Mouse (Mus musculus) splenic B cell, adult 2 months (primary cell): ENCODE results near the gene Rilp.
A peak's percentile ranks its signal among the peaks of the same experiment; 100 is the strongest.

Experiments used
- DNase-seq: peaks from one replicate; pipeline ENCODE4 v3.0.0-alpha.2; 2011; ENCODE audit warnings: low read depth, low spot score
- H3K27me3 ChIP-seq: 2 replicates; pipeline ENCODE4 v1.6.1; 2012; ENCODE audit warnings: mild to moderate bottlenecking, low read length, moderate library complexity, mixed read lengths; ENCODE audit not compliant: control insufficient read depth, poor library complexity, insufficient read depth, severe bottlenecking
- H3K36me3 ChIP-seq: 2 replicates; pipeline ENCODE4 v1.6.1; 2012; ENCODE audit warnings: mild to moderate bottlenecking, low read length, moderate library complexity, mixed read lengths; ENCODE audit not compliant: control insufficient read depth, poor library complexity, insufficient read depth, severe bottlenecking

The Rilp gene

DNA sequence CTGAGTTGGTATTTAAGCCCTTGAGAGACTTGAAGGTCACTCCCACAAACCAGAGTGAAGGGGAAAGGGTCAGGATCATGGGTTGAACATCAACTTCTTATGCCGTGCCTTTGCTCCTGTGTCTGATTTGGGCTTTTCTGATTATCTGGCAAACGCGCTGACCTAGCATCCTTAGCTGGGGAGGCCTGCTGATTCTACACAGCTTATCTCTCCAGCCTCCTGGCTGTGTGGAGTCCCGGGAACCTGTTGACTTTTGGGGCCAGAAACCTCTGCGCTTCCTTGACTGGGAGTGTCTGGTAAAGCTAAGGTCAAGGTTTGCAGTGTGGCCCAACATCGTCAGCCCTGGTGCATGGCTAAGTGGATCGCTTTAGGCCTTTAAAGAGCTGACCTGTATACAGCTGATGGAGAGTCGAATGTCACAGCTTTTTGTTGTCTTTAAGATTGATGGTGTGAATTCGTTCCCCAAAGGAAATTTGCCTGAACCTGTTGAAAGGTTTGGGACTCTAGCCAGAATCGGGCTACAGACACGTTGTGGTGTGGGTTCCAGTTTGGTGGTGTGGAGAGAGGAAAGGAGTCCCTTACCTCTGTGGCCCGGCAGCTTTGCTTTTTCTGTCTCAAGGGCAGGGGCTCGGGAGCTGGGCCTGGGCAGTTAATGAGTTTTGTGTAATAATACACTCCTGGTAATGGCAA is 25.4 kb downstream of the Rilp start:
- H3K36me3 ChIP-seq = 0 out of 2 replicates have a peak, but pooled peaks cover 2% of the 10 kb centered on the region
- no peak for DNase-seq
- no peaks in the 10 kb centered on the region for H3K27me3 ChIP-seq

DNA sequence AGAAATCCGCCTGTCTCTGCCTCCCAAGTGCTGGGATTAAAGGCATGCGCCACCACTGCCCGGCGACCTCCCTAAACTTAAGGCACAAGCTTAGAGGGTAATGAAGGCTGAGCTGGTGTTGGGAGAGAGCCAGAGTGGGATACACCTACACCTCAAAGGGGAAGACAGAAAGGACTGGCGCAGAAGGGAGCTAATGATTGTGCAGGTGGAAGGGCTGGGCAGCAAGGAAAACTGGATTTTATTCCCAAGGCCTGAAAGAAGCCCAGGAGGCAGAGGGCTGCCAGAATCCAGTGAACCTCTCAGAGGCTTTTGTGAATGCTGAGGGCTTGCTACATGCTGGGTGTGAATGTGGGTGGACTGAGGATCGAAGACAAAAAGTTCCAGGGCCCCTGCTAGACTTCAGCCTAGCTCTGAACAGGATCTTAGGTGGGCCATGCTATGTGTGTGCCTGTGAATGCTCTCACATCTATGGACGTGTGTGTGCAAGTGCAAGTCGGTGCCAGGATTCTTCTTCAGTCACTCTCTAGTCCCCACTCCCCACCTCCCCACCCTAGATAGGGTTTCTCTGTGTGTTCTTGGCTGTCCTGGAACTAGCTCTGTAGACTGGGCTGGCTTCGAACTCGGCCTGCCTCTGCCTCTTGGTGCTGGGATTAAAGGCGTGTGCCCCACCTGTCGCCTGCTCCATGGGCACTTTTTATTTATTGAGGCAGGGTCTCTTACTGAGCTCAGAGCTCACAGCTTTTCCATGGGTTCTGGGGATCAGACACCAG is 26.5 kb downstream of the Rilp start:
- 0 out of 2 replicates have a peak, but pooled peaks cover 2% of the 10 kb centered on the region for H3K36me3 ChIP-seq
- DNase-seq = no peak
- no peaks in the 10 kb centered on the region for H3K27me3 ChIP-seq

DNA sequence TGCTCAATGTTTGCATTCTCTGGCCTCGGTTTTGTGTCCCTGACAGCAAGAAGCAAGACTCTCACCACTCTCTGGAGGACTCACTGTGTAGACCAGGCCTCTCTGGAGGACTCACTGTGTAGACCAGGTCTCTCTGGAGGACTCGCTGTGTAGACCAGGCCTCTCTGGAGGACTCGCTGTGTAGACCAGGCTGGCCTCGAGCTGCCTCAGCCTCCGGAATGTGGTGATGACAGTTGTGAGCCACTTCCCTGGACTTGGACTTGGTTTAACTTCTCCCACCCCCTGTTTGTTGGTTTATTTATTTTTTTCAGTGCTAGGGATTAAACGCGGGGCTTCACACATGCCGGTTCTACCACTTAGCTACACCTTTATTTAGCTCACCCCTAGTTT is 27.1 kb downstream of the Rilp start:
- no peak for DNase-seq
- no peaks in the 10 kb centered on the region for H3K27me3 ChIP-seq

DNA sequence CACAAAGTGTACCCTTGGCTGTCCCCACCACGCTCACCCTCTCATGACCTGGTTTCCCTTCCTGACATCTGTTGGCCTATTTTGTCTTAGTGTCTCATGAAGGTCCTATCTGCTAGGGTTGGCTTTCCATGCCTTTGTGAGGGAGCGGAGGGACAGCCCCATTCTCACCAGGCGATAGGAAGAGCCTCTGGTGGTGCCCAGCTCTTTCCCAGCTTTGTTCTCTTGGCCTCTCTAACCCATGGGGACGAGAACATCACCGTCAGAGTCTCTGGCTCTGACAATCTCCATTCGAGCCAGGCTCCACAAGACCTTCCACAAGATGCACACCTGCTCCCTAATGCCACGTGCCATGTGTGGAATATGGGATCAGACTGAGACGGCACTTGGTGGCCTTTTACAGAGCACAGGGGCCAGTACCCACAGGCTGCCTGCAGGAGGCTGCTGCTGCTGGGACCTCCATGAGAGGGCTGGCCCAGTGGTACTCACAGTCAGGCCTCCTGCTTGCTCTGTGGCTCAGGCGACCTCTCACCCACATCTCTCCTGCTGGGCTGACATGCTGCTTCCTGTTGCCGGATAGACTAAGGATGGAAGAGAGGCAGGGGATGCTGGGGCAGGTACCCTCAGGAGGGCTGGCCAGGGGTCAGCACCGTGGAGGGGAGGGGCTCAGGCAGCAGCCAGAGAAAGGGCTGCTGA is 27.7 kb downstream of the Rilp start:
- no peaks in the 10 kb centered on the region for H3K27me3 ChIP-seq
- H3K36me3 ChIP-seq = 0 out of 2 replicates have a peak, but pooled peaks cover 2% of the 10 kb centered on the region
- DNase-seq = no peak

More for the DNA sequence above, 27.1 kb downstream of the Rilp start:
- 0 out of 2 replicates have a peak, but pooled peaks cover 2% of the 10 kb centered on the region for H3K36me3 ChIP-seq

DNA sequence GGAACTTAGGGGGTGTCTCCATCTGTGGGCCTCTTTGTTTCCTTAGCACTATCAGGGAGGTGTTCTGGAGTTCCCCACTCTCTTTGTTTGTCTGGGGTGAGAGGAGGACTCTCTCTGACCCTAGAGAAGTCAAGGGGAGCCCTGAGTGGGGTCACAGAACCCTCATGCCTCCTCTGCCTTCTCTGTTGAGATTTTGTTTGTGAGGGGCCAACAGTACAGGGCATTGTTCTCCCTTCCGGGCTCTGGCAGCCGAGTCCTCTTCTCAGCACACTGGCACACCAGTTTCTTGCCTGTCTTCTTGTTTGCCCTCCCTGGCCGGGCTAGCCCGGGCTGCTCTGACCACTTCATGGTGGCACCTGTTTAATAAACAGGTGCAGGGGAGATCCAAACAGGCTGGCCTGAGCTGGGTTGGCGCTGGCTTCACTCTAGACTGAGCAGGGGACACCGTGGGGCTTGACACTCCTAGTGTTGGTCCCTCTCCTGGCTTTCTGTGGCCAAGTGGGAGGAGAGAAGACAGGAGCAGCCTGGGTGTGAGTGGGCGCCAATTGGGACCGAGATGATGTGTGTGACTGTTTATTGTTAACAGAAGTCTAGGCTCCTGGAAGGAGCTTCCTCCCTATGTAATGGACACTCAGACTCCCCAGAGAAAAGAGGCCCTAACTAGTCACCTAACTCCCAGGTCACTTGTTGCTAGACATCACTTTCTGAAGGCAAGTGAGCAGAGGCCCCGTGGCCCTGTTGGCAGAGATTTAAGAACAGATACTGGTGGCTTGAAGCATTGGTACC is 28.5 kb downstream of the Rilp start:
- DNase-seq = no peak
- Histone ChIP-seq H3K27me3 (no peaks in the 10 kb centered on the region), H3K36me3 (0 out of 2 replicates have a peak, but pooled peaks cover 2% of the 10 kb centered on the region)

DNA sequence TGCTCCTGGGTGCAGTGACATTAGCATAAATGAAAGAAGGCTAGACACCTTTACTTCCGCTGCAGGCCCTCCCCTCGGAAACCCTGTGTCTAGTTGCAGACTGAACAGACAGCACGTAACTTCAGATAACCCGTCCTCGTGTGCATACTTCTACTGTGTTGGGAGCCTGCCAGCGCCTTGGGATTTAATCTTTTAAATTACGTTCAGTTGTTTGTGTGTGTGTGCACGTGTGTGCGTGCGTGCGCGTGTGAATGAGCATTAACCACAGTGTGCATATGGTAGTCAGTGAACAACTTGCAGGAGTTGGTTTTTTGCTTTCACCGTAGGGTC is 29.0 kb downstream of the Rilp start:
- Histone ChIP-seq H3K27me3 (no peaks in the 10 kb centered on the region), H3K36me3 (0 out of 2 replicates have a peak, but pooled peaks cover 3% of the 10 kb centered on the region)
- no peak for DNase-seq

DNA sequence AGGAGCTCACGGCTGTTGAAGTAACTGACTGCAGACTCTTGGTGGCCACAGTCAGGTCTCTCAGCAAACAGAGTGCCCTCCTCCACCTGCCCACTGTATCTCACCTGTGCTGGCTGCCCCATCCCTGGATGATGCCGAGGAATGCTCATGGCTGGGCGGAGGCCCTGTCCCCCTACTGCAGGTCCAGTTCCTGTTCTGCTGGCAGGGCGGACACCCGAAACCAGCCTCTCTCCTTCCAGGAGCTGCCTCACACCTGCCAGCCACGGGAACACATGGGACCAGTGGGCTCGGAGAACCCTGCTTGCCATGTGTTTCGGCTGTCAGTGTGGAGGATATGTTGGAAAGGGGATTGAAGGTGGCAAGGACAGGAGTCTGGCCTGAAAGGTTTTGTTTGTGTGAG is 30.3 kb downstream of the Rilp start:
- DNase-seq = no peak
- no peaks in the 10 kb centered on the region for H3K27me3 ChIP-seq
- peaks cover 5% of the 10 kb centered on the region; the same call in 1 of the 2 replicates for H3K36me3 ChIP-seq

DNA sequence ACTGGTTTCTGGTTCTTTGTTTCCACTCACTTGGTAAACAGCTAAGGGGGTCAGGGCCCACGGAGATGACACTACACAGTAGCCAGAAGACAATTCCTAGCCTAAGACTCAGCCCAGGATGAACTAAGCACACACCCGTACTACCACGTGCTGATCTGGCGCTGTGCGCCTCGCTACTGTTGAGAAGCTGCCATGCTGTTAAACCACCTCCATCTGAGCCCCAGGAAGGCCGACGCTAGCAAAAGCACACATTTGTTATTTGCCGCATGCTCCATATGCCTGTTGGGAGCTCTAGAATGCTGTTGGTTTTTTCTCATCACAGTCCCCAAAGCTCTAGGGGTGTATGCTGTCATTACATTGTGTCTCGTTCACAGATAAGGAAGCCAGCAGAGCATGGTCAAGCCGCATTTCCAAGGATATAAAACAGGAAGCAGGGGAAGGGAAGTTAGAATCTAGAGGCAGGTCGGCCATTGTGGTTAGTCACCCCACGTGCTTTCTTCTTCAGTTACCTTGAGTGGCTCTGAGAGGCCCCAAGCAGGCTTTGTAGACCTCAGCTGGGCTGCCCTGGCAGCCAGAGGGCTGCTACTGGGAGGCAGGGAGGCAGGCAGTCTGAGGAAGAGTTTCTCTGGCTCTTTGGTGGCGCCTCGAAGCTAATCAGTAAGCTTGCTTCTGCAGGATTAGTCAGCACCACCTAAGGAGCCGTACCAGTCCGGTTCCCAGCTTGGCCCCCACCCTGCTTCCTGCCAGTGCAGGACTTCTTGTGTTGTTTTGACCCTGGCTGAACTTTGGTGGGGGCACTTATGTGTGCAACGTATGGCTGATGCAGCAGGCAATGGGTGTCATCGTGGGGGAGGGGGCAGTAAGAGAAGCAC is 31.1 kb downstream of the Rilp start:
- peak; percentile 39 for DNase-seq
- no peaks in the 10 kb centered on the region for H3K27me3 ChIP-seq
- peaks cover 5% of the 10 kb centered on the region; the same call in 1 of the 2 replicates for H3K36me3 ChIP-seq

DNA sequence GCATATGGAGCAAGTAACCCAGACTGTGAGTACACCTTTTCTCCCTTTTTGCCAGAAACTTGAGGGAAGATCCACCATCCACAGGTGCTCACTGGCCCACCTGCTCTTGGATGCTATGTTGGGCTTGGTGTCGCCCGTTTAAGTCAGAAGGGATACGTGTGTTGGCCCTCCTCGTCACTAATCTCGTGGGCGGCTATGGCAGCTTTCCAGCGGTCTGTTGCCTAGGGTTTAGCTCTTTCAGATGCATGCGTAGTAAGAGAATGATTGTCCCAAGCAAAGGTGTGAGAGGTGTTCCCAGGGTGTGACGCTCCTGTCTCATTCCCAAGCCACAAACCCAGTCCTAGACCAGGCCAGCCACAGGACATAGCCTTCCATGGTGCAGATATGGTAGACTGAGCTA is 34.8 kb downstream of the Rilp start:
- DNase-seq = no peak
- H3K36me3 ChIP-seq = peaks cover 10% of the 10 kb centered on the region
- H3K27me3 ChIP-seq = no peaks in the 10 kb centered on the region

DNA sequence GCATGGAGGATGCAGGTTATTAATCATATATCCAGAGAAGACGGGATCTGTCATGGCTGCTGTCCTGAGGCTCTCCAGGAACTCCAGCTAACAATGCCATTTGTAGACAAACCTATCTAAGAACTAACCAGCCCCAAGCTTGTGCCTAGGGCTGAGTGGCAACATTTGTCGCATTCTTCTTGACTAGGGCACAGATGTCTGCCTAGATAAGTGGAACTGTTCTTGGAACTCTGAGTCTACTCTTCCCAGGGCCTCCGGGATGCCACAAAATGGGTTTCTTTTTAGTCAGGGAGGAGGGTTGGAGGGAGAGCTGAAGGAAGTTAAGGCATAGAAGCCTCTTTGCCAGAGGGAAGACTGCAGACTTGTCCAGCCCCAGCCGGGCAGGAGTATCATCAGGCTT is 36.2 kb downstream of the Rilp start:
- Histone ChIP-seq H3K36me3 (peaks cover 11% of the 10 kb centered on the region), H3K27me3 (no peaks in the 10 kb centered on the region)
- no peak for DNase-seq

DNA sequence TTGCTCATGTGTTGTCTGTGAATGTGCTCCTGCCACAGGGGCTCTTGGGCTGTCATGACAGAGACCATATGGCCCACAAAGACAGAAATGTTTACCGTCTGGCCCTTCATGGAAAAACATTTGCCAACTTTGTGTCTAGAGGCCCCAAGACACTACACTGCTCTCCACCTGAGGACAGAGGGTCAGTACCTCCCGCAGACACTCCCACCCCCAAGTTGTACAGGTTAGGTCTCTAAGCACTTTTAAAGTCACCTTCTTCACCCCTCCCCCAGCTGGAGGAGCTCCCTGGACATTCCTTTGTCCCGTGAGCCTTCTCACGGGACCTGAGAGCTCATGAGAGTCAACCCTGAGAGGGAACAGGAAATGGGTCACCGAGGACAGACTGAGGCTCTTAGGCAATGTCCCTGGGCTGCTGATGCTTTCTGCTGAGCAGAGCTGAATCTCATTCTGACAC is 39.8 kb downstream of the Rilp start:
- no peaks in the 10 kb centered on the region for H3K27me3 ChIP-seq
- DNase-seq = no peak
- H3K36me3 ChIP-seq = peaks cover 10% of the 10 kb centered on the region

DNA sequence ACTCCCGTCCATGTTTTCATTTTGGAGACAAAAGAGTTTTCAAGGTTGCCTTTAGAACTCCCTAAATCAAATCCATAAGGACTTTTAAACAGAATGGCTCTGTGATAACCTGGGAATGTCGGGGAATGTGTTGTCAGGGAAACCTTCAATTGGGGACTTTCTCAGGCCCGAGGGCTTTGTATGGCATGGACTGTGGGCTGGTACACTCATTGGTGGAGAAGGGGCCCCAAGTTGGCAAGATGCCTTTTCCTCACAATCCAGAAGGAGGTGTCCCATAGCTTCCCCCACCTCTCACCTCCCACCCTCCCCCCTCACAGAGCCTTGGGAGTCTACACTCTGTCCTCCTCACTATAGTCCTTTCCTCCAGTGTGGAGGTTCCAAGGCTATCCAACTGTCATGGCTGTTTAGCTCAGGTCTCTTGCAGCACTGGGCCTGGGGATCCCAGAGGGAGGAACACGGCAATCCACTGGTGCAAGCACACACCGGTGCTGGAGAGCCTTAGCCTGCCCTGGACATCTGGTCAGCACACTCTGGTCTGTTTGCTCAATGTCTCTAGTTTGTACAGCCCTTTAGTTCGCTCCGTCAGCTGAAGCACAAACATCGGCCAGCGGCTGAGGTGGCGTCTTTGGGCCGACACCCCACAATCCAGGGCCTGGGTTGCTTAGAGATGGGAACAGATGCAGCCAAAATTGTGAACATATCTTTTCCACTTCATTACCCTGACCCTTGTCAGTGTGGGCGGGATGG is 40.5 kb downstream of the Rilp start:
- Histone ChIP-seq H3K27me3 (no peaks in the 10 kb centered on the region), H3K36me3 (peaks cover 8% of the 10 kb centered on the region)
- no peak for DNase-seq

DNA sequence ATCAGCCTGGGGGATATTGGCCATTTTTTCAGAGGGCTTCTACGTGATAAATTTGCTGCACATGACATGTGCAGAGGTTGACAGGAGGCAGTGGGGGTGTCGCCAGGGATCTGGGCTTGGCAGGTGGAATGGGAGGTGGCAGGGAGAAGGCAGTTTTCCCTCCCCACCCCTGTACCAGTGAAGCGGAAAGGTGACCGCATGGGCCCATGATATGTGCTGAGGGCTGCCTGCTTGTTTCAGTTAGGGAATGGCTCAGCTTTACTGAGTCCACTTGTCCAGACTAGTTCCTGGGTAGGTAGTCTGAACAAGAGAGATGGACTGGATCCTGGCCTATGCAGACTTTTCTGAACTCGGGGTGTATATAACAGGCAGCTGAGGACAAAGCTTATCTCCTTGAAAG is 41.4 kb downstream of the Rilp start:
- Histone ChIP-seq H3K36me3 (peaks cover 8% of the 10 kb centered on the region), H3K27me3 (no peaks in the 10 kb centered on the region)
- no peak for DNase-seq
